Mouse (Mus musculus) liver, adult 2 months (tissue): ENCODE measurements around the gene Pkn1. TPM values are rescaled to one million over a fixed set of nuclear protein-coding genes. Genes with fewer than 3 reads are reported as not detected.
A peak's percentile ranks its signal among the peaks of the same experiment; 100 is the strongest.

Experiments
- DNase-seq: peaks from one replicate; pipeline ENCODE4 v3.0.0-alpha.2; 2011; ENCODE audit warnings: low read depth, low spot score; ENCODE audit errors: extremely low read depth
- H3K27ac ChIP-seq: fragments of 200-500 bp; replicated peaks from 2 replicates; pipeline ENCODE4 v1.5.1; 2012; ENCODE audit warnings: low read depth, mild to moderate bottlenecking, control low read depth, inconsistent platforms, low read length; ENCODE audit not compliant: insufficient read depth
- H3K27me3 ChIP-seq: fragments of 200-500 bp; 2 replicates; pipeline ENCODE4 v1.6.1; 2012; ENCODE audit warnings: mild to moderate bottlenecking, moderate library complexity, low read length, inconsistent platforms; ENCODE audit not compliant: control insufficient read depth, insufficient read depth
- H3K36me3 ChIP-seq: fragments of 200-500 bp; 2 replicates; pipeline ENCODE4 v1.6.1; 2012; ENCODE audit warnings: low read length, inconsistent platforms; ENCODE audit not compliant: control insufficient read depth, insufficient read depth
- H3K4me1 ChIP-seq: fragments of 200-500 bp; 2 replicates; pipeline ENCODE4 v1.6.1; 2011; ENCODE audit warnings: low read length; ENCODE audit not compliant: control insufficient read depth, insufficient read depth
- H3K4me3 ChIP-seq: fragments of 200-500 bp; 2 replicates; pipeline ENCODE4 v1.5.1; 2011; ENCODE audit warnings: low read depth, mild to moderate bottlenecking, control low read depth, low read length, moderate library complexity; ENCODE audit not compliant: insufficient read depth
- H3K79me2 ChIP-seq: fragments of 200-500 bp; 2 replicates; pipeline ENCODE4 v1.6.1; 2012; ENCODE audit warnings: inconsistent platforms, mild to moderate bottlenecking, low read length, moderate library complexity; ENCODE audit not compliant: control insufficient read depth, insufficient read depth
- H3K9ac ChIP-seq: fragments of 200-500 bp; 2 replicates; pipeline ENCODE4 v1.6.1; 2012; ENCODE audit warnings: low read depth, mild to moderate bottlenecking, control low read depth, inconsistent platforms, low read length
- CTCF ChIP-seq: fragments of 200-500 bp; IDR thresholded peaks from 2 replicates; pipeline ENCODE4 v1.5.1; 2011; ENCODE audit warnings: low read depth, low read length, control low read depth
- POLR2A ChIP-seq: fragments of 200-500 bp; IDR thresholded peaks from 2 replicates; pipeline ENCODE4 v1.6.1; 2011; ENCODE audit warnings: low read length, control low read depth; ENCODE audit not compliant: insufficient read depth; ENCODE audit errors: extremely low read depth
- WGBS: fragments of 180-500 bp; shearing (Covaris S2); methylation state at CpG from one replicate; pipeline ENCODE4 v1.1.7; 2018; 5-methylcytosine and 5-hydroxymethylcytosine counted together
- polyA plus RNA-seq: library from polyadenylated mRNA; depleted of rRNA; stranded (reverse); fragments of >200 nt; gene quantifications from 2 replicates; pipeline ENCODE4 v1.2.3, GENCODE M21; 2012
- total RNA-seq: library from RNA; depleted of rRNA; stranded (reverse); fragments of >200 nt; gene quantifications from 2 replicates; pipeline ENCODE4 v1.2.3, GENCODE M21; 2014

The Pkn1 gene
- total and polyA plus RNA-seq, 2 experiments = 17.3 to 28.8 TPM

DNA sequence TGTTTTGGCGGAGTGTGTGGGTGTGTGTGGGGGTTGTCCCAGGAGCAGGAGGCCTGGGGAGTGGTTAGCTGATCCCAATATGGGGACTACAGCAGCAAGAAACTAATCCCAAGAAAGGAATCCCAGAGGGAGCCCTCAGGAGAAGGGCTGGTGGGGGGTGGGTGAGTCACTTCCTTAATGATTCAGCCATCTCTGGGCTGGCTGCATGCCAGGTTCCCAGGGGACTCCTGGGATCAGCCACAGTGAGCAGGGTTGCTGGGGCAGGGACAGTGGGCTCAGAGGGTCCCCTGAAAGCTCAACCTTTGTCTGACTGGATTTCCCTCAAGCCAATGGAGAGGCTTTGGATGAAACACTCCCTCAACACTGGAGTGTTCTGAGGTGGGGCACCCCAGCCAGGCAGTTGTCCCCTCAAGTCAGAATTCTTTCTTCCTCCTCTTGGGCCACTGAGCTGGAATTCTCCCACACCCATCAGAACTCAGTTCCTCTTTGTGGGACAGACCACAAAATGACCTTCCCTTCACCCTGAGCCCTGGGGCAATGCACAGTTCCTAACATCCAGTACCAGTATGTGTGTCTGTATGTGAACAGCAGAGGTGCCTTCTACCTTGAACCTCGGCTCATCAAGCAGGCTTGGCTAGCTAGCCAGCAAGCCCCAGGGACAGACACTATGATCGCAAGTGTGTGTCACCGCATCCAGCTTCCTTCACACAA, 39.0 kb upstream of the Pkn1 start:
- H3K4me3 ChIP-seq = peak overlapping the region; percentile 6; the same call in 1 of the 2 replicates
- DNase-seq = peak; percentile 45
- H3K9ac ChIP-seq = peak overlapping the region; percentile 29
- peaks cover 8% of the 10 kb centered on the region for H3K4me1 ChIP-seq
- H3K79me2 ChIP-seq = 0 out of 2 replicates have a peak, but pooled peaks cover 5% of the 10 kb centered on the region
- 41% methylated on average over 4 of the region's 4 CpGs for WGBS
- peak overlapping the region; percentile 33 for H3K27ac ChIP-seq
- TF ChIP-seq POLR2A = no peak
- TF ChIP-seq CTCF = no peak
- H3K27me3 ChIP-seq = no peaks in the 10 kb centered on the region
- no peaks in the 10 kb centered on the region for H3K36me3 ChIP-seq

DNA sequence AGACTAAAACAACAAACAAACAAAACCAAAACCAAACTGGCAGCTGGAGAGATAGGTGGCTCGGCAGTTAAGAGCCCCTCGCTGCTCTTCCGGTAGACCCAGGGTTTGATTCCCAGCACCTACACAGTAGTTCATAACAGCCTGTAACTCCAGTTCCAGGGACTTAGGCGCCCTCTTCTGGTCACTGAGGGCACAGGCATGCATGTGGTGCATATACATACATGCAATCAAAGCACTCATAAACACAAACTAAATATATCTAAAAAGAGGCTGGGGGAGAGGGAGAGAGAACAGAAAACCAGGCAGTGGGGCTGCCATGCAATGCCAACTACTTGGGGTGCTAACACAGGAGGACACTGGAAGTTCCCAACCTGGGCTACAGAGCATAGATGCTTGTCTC, 38.4 kb upstream of the Pkn1 start:
- H3K4me1 ChIP-seq = peaks cover 8% of the 10 kb centered on the region

DNA sequence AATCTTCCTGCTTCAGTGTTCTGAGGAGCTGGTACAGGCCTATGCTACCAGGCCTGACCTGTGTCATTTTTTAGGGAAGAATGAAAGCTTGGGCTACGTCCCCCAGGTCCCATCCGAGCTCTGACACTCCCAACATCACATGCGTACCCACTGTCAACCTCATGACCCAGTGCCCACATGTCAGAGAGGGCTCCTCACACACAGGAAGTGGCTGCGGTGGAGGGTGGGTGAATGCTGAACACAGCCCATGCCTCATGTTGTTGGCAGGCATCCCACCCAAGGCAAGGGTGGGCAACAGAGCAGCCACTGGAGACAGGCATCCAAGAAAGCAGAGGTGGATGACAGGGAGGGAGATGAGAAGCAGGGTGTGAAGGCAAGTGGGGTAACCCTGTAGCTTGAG, 37.7 kb upstream of the Pkn1 start:
- 73% methylated on average over 4 of the region's 4 CpGs for WGBS
- no peak overlapping the region for H3K27ac ChIP-seq
- no peaks in the 10 kb centered on the region for H3K36me3 ChIP-seq
- H3K9ac ChIP-seq = no peak overlapping the region
- TF ChIP-seq POLR2A (no peak), CTCF (no peak)
- 0 out of 2 replicates have a peak, but pooled peaks cover 5% of the 10 kb centered on the region for H3K79me2 ChIP-seq
- H3K27me3 ChIP-seq = no peaks in the 10 kb centered on the region
- peaks cover 8% of the 10 kb centered on the region for H3K4me1 ChIP-seq
- no peak overlapping the region for H3K4me3 ChIP-seq
- no peak for DNase-seq

More for the DNA sequence above, 38.4 kb upstream of the Pkn1 start:
- H3K27ac ChIP-seq = peak overlapping the region; percentile 33
- no peak overlapping the region for H3K4me3 ChIP-seq
- H3K36me3 ChIP-seq = no peaks in the 10 kb centered on the region
- DNase-seq = no peak
- no peaks in the 10 kb centered on the region for H3K27me3 ChIP-seq
- H3K79me2 ChIP-seq = 0 out of 2 replicates have a peak, but pooled peaks cover 5% of the 10 kb centered on the region
- 94% methylated on average over 4 of the region's 4 CpGs for WGBS
- no peak for TF ChIP-seq POLR2A
- TF ChIP-seq CTCF = no peak
- no peak overlapping the region for H3K9ac ChIP-seq

DNA sequence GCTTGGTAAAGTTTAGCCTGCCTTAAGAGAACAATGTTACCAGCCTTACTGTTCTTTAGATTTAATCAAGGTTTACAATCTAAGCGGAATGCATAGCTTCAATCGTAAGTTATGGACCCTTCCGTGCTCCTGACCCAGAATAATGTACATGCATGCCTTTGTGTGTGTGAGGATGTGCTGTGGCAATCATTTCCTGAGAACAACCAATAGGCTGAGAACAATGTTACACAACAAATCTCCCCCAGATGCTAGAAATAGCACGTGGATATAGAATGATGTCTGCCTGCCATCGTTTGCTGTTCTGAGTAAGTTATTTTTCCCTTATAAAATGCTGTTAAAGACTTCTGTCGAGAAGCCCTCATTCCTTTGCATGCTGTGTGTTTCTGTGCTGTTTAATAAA, 33.9 kb upstream of the Pkn1 start:
- no peak overlapping the region for H3K9ac ChIP-seq
- no peak overlapping the region for H3K4me3 ChIP-seq
- 0 out of 2 replicates have a peak, but pooled peaks cover 5% of the 10 kb centered on the region for H3K79me2 ChIP-seq
- TF ChIP-seq POLR2A (no peak), CTCF (no peak)
- no peak overlapping the region for H3K27ac ChIP-seq
- H3K27me3 ChIP-seq = no peaks in the 10 kb centered on the region
- H3K4me1 ChIP-seq = peaks cover 6% of the 10 kb centered on the region
- WGBS = 72% methylated on average over 6 of the region's 6 CpGs
- DNase-seq = no peak
- H3K36me3 ChIP-seq = no peaks in the 10 kb centered on the region

DNA sequence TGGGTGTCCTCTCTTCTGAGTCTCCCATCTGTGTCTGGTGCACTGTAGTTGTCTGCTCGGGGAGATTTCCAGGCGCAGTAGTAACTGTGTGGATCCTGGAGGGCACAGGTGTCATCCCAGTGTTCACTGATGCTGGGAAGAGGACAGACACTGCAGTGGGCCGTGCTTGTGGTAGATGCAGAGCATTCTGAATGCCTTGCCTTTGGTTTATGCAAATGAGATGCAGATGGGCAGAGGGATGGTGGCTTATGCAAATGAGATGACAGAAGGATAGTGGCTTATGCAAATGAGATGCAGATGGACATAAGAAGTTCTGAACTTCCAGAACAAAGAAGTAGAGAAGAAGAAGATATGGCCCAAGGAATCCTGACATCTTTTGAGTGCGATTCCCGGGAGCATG, 32.9 kb upstream of the Pkn1 start:
- H3K36me3 ChIP-seq = no peaks in the 10 kb centered on the region; the same call in 1 of the 2 replicates
- peaks cover 6% of the 10 kb centered on the region for H3K4me1 ChIP-seq
- DNase-seq = no peak
- TF ChIP-seq POLR2A (no peak), CTCF (no peak)
- 0 out of 2 replicates have a peak, but pooled peaks cover 2% of the 10 kb centered on the region for H3K79me2 ChIP-seq
- H3K27ac ChIP-seq = no peak overlapping the region
- 87% methylated on average over 5 of the region's 5 CpGs for WGBS
- H3K27me3 ChIP-seq = no peaks in the 10 kb centered on the region
- no peak overlapping the region for H3K4me3 ChIP-seq
- no peak overlapping the region for H3K9ac ChIP-seq
